14 mouse cellular contexts compared by ENCODE assay signal in genomic region chr6:34288098-34288497, GRCm38 (mm10). TPM values are rescaled to one million over a fixed set of nuclear protein-coding genes. Genes with fewer than 3 reads are reported as not detected.
A peak's percentile ranks its signal among the peaks of the same experiment; 100 is the strongest.
DNase-seq lines count a peak whose midpoint lies in the region; ATAC-seq and TF ChIP-seq lines count a peak whose summit lies in the region.
"Had no signal": no experiment of that assay in that cellular context is flagged by ENCODE, and none has a peak within 500 bp of the region (broad histone marks: within the 10 kb centered on the region; RNA-seq: fewer than 3 reads in every experiment).

No protein-coding gene starts in this region.

- H3K9ac ChIP-seq in kidney, embryonic 15.5 days, result no peak overlapping the region
- H3K9ac ChIP-seq: hindbrain, embryonic 13.5 days; limb, embryonic 13.5 days; lung, embryonic 14.5 days; neural tube, embryonic 13.5 days had no signal

- peak overlapping the region; percentile 73 for H3K27ac ChIP-seq in gastrocnemius, adult 2 months
- no peak overlapping the region for H3K27ac ChIP-seq in kidney, embryonic 15.5 days
- H3K27ac ChIP-seq: hindbrain, embryonic 13.5 days; layer of hippocampus, adult 2 months; limb, embryonic 13.5 days; neural tube, embryonic 13.5 days had no signal

- DNase-seq in left cerebral cortex, postnatal 10 days (ENCODE audit: extremely low spot score in 1 of 2, low spot score in 2 of 2), result peak; percentile 28 to 52
- DNase-seq in left cerebral cortex, adult 8-10 months (ENCODE audit: low spot score in 2 of 2), result no peak
- DNase-seq in cerebellum, postnatal 10 days, result peak; percentile 88 to 92
- peak; percentile 91 for DNase-seq in gastrocnemius, adult 2 months
- peak; percentile 63 to 75 for DNase-seq in heart, postnatal 14 days
- DNase-seq in lung, postnatal 4 days, result no peak
- DNase-seq: kidney, adult 8-10 months; lung, embryonic 14.5 days had no signal

- WGBS in kidney, embryonic 15.5 days, result 88% methylated on average over 10 of the region's 10 CpGs

- H3K36me3 ChIP-seq in kidney, embryonic 15.5 days, result no peaks in the 10 kb centered on the region
- H3K36me3 ChIP-seq: hindbrain, embryonic 13.5 days; limb, embryonic 13.5 days; neural tube, embryonic 13.5 days had no signal

- H3K4me3 ChIP-seq in gastrocnemius, adult 2 months, result no peak overlapping the region
- no peak overlapping the region for H3K4me3 ChIP-seq in kidney, embryonic 15.5 days (replicated peaks)
- H3K4me3 ChIP-seq: hindbrain, embryonic 13.5 days; layer of hippocampus, adult 2 months; limb, embryonic 13.5 days; neural tube, embryonic 13.5 days had no signal

- H3K9me3 ChIP-seq in kidney, embryonic 15.5 days (replicated peaks), result no peaks in the 10 kb centered on the region
- H3K9me3 ChIP-seq: hindbrain, embryonic 13.5 days; limb, embryonic 13.5 days; neural tube, embryonic 13.5 days had no signal

- TF ChIP-seq CTCF in gastrocnemius, adult 2 months (IDR thresholded peaks at IDR 0.05), result no peak

- H3K27me3 ChIP-seq in kidney, embryonic 15.5 days, result no peaks in the 10 kb centered on the region
- H3K27me3 ChIP-seq: hindbrain, embryonic 13.5 days; limb, embryonic 13.5 days; neural tube, embryonic 13.5 days had no signal

- H3K4me1 ChIP-seq in kidney, embryonic 15.5 days, result no peaks in the 10 kb centered on the region

- ATAC-seq in kidney, embryonic 15.5 days (replicated peaks; ENCODE audit: low FRiP score), result no peak

- intact Hi-C loops in left cerebral cortex, postnatal 10 days (cut with DNase I), result no loop called here
- intact Hi-C loops in gastrocnemius, adult 2 months (cut with DNase I), result no loop called here
- intact Hi-C loops in heart, postnatal 14 days (cut with DNase I), result no loop called here

- H3K4me2 ChIP-seq in kidney, embryonic 15.5 days, result no peak overlapping the region
- H3K4me2 ChIP-seq: hindbrain, embryonic 13.5 days; limb, embryonic 13.5 days; lung, embryonic 14.5 days; midbrain, embryonic 11.5 days; neural tube, embryonic 13.5 days had no signal

RNA-seq across cellular contexts. Expression of gene Akr1b3, which starts 29.2 kb away (rescaled TPM):
- 10 to 100 TPM; 57.2 to 60.9 TPM for total RNA-seq in left cerebral cortex, postnatal 10 days (2021)
- 10 to 100 TPM; 42.7 to 55.3 (median 49.4) TPM for total RNA-seq in left cerebral cortex, adult 8-10 months (2022)
- 100 to 1,000 TPM; 140 to 194 TPM for total RNA-seq in gastrocnemius, adult 2 months (2021)
- total RNA-seq in heart, postnatal 14 days (2021), result 100 to 1,000 TPM; 221 to 256 TPM
- 184 and 190 TPM in 2 replicates for polyA plus RNA-seq in kidney, embryonic 15.5 days (2015; fragmentation: Nextera tagmentation; extraction: Ambion mirVana)

Comparison
In these comparisons a context has a peak if more than half of its experiments do, and no peak if none do; other contexts are left out.
1. DNase-seq: peak in left cerebral cortex, postnatal 10 days (2 of 2), cerebellum, postnatal 10 days (2 of 2), gastrocnemius, adult 2 months (single experiment) and heart, postnatal 14 days (2 of 2); none in left cerebral cortex, adult 8-10 months (0 of 2) and lung, postnatal 4 days (0 of 2).